Mouse (Mus musculus) c-Kit-positive CD71-negative TER-119-negative erythroid progenitor cells, embryonic 14.5 days (primary cell): ENCODE data around the gene Nbeal1.
A peak's percentile ranks its signal among the peaks of the same experiment; 100 is the strongest.
"Not testable (repeated sequence)": the region's sequence is repeated elsewhere in the genome, so short reads cannot be mapped to it uniquely, and the experiment has no call there.

Experiments
- DNase-seq: peaks from one replicate; pipeline ENCODE4 v3.0.0-alpha.2; 2013; ENCODE audit warnings: low read depth

Gene Nbeal1

DNA sequence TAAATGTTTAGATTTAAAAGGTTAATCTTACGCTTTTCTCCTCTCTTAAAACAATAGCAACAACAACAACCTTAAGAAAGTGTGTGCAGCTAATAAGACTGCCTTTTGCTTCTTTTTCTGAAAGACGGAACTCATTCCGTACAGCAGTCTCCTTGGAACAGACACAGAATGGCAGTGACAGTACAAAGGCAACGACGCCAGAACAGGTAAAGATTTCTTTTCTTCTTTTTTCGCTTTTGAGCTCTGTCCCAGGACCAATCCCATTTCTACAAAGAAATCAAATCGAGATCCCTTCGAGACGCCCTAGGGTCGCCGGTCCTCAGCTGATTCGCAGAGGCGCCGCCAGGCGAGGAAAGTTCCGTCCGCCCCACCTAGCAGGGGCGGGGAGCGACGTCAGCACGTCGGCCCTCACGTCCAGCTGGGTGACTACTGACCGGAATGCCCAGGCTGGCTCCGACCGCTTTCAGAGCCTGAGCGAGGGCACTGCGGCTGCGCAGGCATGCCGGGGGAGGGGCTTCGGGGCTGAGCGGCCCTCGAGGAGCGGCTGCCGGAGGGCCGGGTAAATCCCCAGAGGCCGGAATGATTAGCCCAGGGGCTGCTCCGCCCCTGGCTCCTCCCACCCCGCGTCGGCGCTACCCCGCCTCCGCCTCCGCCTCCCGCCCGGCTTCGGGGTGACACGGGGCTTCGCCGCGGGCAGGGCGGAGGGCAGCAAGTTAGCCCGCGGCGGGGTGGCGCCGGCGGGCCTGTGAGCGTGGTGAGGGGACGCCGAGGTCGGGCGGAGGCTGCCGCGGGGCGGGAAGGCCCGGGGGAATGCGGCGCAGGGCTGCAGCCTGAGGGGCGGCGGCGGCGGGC, at the start of gene Nbeal1:
TSS of gene Nbeal1 (plus strand) at position 668 of the 852 bp plus-strand sequence.
- DNase-seq = peak; percentile 94

DNA sequence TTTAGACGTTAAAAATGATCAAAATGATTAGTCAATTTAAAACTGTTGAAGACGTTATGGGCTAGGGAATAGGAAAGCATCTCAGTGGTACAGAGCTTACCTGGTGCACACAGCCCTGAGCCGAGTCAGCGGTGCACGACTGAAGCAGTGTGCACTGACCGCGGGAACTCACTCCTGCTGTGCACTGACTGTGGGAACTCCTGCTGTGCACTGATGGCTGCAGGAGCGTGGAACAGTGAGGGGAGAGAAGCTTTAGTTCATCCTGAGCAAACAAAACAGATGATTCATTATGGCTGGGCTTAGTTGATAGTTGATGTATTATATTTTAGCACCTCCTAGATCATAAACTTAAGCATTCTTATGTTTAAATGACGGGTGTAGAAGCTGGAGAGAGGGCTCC, 43.1 kb upstream of the Nbeal1 start:
- no peak for DNase-seq

DNA sequence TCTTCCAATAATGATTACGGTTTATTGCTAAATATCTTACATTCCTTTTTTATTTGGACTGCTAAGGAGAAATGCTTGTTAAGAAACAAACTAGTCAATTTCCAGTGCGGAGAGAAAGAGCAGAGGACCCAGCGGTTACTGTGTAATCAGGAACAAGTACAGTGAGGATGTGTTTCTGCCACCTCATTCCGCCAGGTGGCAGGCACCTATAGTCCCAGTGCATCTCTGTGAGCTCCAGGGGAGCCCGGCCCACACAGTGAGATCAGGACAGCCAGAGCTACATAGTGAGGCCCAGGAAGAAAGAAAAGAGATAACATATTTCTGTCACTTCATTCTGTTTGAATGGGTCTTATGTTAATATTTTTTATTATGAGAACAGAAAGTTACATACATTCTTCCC, 27.7 kb upstream of the Nbeal1 start:
- DNase-seq = no peak

DNA sequence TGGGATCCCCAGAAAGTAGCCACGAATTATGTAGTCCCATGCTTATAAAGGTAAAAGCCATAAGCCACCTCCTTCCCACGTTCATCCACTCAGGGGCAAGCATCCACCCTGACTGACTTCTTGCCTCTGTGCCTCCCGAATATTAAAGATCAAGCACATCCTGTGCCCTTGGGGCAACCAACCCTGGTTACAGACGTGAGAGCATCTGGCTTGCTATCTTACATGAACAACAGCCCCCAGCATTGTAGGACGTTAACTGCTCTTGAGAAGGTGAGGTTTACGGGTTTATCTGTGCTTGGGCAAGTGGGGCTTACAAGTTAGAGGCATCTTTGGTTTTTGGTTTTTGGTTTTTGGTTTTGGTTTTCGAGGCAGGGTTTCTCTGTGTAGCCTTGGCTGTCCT, 23.7 kb upstream of the Nbeal1 start:
- DNase-seq = no peak

DNA sequence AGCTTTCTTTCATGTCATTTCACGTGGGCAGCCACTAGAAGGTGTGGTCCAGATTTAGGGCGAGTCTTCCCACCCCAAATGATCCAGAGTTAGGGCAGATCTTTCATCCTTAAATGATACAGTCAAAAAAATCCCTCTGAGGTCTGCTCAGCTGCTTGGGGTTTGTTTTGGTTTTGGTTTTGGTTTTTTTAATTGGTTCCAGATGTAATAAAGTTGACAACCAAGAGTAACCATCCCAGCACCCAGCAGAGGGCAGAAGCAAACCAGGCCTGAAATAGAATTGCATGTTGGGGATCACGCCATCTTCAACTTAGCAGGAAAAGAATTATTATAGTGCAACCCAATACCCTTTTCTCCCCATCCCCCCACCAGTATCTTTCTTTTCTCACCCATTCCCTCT, 22.0 kb upstream of the Nbeal1 start:
- DNase-seq = no peak

DNA sequence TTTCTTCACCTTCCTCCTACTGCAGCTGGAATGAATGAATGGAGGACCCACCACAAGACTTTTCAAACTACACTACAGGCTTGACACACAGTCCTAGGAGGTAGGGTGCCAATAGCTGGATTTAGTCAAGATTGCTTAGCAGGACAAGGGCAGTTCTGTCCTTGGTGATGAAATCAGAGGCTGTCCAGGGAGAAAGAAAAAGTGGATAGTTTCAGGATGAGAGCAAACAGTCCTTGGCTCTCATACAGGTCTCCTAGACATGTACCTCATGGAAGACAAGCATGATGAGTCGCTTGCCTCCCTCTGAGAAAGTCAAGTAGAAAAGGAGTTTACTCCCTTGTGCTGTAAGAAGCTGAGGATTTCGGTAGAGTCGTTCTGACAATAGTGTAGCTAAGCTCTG, 16.7 kb upstream of the Nbeal1 start:
- no peak for DNase-seq

DNA sequence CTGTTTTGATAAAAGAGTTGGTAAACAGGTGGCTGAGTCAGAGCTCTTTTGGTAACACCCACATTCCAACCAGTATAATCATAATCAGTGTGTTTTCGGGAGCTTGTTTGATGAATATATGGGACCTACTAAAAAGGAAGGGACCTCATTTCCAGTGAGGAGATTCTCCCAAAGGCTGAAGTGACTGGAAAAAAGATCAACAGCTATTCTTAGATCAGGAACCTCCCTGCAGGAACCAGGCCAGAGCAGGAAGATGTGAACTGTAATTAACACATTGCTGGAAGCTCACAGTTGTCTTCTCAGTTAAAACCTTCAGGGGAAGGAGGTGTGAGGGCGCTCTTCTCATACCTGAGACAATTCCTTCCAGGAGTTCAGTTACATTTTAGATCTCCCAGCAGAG, 10.8 kb upstream of the Nbeal1 start:
- no peak for DNase-seq

DNA sequence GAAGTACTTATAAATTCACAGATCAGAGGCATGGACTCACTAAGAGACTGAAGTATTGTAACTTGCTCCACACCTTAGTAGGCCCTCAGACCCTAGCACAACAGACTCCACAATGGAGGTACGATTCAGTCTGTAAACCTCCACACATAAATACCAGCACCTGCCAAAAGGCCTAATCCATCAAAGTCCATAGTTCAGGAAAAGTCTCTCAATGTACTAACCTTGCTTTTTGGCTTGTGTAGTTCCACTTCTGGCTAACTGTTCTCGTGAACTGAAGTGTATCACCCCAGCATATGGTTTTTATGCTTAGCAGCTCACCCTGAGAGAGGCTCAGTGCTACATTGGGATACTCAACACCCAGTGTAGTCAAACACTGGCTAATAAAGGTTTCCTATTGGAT, 10.1 kb upstream of the Nbeal1 start:
- DNase-seq = no peak

DNA sequence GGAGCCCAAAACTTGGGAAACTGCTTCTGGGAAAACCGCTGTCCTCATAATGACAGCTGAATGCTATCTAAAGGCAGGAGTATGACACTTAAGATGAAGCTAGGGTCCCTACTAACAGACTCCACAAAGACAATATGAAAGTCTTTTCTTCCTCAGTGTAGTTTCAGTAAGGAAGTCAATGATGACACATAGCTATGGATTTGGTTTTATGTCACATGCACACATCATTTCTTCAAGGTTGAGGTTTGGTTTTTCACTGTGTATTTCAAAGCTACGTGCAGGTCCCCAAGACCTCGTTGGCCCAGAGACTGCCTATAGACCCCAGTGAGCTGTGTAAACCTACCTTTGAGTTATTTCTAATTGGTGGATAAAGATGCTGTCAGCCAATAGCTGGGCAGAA, 7.3 kb upstream of the Nbeal1 start:
- no peak for DNase-seq

DNA sequence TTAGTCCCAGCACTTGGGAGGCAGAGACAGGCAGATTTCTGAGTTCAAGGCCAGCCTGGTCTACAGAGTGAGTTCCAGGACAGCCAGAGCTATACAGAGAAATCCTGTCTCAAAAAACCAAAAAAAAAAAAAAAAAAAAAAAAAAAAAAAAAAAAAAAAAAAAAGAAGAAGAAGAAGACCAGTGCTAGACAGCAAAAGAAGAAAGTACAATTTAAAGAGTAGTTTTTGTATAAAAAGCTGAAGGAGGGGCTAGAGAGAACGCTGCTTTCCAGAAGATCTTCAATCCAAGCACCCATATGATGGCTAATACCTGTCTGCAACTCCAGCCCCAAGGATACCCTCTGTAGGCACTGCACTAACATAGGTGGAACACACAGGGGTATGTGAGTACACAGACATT, 2.6 kb upstream of the Nbeal1 start:
- DNase-seq = not testable (repeated sequence)

DNA sequence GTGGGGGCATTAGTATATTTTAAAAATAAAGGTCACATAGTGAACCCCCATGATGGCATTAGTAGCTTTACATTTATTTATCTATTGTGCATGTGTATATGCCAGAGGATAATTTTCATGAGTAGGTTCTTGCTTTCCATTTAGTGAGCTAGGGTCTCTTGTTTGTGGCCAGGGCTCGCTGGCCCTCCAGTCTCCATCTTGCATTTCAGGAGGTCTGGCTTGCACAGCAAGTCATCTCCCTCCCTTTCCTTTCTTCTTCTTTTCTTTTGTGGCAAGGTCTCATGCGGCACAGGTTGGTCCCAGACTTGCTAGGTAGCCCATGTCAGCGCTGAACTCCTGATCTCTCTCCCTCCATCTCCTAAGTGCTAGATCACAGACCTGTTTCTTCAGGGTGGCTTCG, 1.0 kb upstream of the Nbeal1 start:
- DNase-seq = no peak

DNA sequence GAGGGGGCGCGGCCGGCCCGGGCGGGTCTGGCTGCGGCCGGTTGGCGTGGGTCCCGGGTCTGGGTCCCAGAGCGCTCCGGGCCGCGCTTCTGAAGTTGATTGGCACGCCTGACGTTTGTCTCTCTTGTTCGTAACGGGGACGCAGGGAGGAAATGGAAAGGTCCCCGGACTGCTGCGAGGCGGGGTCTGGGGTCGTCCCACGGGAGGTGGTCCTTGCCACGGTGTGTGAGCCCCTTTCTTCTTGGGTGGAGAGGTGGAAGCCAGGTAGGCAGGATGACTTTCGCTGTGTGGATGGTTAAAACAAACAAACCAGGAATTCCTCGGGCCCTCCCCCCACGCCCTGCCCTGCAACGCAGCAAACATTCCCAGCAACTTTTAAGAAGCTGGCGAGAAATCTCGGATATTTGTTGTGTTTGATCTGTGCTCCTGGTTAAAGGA, 404 bp downstream of the Nbeal1 start:
- peak; percentile 23 for DNase-seq

DNA sequence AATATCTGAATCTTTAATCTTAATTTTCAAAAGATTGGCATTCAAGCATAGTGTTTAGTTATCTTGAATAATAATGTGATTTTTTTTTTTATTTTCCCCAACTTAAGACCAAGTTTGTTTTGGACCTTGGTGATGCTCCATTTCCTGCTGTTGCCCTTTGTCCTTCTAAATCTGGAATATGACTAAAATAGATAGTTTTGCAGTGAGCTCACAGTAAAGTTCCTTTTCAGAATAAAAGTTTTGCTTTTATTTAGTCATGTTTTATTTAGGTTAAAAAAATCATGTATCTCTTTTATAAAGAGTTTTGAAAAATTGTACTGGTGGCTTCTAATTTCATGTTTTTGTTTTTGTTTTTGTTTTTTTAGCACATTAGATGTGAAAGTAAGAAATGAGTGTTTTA, 8.1 kb downstream of the Nbeal1 start:
- DNase-seq = no peak

DNA sequence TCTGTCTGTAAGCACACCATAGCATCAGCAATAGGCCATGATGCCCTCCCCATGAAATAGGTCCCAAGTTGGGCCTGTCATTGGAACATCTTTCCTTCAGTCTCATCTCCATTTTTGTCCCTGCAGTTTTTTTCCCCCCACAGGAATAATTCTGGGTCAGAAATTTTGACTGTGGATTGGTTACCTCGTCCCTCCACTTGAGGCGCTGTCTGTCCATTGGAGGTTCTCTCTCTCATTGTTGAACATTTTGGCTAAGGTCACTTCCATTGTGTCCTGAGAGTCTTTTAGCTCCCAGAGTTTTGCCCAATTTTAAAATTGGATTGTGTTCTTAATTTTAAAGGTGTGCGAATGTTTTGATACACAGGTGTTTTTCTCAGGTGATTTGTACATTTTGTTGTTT, 16.4 kb downstream of the Nbeal1 start:
- DNase-seq = no peak

DNA sequence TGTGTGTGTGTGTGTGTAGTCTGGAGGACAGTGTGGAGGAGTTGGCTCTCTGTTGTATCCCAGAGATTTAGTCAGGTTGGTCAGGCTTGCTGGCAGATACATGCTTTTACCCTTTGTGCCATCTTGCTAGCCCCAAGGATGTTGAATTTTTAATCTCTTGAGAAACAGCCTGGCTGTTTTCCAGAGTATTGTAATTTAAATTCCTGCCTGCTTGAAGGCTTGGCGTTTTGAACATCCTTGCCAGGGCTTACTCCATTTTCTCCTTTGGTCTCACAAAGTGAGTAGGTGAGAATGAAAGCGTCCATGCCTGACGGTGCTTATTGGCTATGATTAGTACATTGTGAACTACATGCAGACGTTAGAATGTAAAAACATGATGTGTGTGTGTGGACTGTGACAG, 18.6 kb downstream of the Nbeal1 start:
- DNase-seq = no peak

DNA sequence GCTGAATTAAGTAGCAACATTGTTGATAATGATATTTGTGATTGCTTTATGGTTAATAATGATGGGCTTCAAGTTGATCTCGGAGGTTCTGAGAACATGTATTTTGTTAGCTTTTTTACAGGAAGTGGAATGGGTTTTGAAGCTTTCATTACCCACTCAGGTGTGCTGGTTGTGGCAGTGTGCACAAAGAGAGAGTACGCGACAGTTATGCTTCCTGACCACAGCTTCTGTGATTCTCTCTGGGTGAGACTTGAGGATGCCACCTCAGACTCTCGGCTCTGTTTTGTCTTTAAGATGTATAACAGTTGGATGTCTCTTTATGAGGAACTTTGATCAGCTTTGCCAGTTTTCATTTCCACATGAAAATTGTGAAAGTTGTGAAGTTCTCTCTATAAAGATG, 55.9 kb downstream of the Nbeal1 start:
- no peak for DNase-seq

DNA sequence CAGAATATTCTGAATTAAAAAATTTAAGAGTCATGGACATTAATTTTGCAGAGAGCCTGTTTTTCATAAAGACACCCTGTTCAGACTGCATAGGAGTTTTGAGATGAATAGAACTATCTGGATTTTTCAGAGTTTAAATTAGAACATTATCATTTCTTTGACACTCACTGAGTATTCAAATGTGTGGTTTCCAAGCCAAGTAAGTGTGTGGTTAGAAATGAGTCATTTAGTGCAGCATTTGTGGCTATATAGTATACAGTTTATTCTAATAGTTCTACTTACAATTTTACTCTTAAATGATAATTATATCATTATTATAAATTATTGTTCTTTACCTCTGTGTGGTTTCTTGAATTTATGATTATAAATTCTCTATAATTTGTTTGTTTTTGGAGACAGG, 60.0 kb downstream of the Nbeal1 start:
- DNase-seq = no peak

DNA sequence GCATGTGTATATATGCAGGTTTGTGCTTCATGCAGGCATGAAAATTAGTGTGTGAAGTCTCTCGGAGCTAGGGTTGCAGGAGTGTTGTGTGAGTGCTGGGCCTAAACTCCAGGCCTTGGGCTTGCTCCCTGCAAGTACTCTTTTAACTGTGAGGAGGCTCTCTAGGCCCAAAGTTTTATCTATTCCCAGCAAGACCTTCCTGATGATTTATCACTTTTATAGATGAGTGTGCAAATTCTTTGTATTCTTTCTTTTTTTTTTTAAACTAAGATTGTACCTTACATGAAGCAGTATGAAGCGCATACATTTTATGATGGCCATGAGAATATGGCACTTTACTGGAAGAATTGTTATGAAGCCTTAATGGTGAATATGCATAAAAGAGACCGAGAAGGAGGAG, 87.7 kb downstream of the Nbeal1 start:
- no peak for DNase-seq

DNA sequence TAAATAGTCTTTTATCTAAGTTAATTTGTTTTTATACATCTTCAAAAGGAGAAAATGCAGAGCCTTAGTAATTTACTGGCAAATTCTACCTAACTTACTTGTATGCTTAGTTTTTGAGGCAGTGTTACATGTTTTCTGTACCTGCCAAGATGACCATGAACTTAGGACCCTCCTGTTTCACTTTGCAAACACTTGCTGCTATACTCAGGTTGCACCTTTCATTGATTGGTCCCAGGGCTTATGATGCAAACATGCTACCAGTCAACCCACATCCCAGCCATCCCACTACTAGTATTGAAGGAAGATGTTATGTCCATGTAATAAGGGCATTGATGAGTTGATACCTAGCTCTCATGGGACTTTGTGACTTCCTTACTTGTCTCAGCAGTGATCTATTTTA, 88.9 kb downstream of the Nbeal1 start:
- no peak for DNase-seq

DNA sequence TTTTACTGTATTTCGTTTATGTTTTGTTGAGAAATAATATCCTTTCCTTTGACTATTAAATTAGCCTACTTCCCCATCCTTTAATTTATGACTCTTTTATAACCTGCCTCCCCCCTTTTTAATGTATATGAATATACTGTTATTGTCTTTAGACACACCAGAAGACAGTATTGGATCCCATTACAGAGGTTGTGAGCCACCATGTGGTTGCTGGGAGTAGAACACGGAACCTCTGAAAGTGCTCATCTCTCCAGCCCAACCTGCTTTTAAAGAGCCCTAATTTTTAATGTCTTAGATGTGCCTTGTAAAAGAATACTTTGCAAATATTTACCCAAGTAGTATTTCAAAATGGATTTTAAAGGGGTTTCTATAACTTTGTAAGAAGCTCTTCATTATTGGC, 92.1 kb downstream of the Nbeal1 start:
- DNase-seq = peak; percentile 6

DNA sequence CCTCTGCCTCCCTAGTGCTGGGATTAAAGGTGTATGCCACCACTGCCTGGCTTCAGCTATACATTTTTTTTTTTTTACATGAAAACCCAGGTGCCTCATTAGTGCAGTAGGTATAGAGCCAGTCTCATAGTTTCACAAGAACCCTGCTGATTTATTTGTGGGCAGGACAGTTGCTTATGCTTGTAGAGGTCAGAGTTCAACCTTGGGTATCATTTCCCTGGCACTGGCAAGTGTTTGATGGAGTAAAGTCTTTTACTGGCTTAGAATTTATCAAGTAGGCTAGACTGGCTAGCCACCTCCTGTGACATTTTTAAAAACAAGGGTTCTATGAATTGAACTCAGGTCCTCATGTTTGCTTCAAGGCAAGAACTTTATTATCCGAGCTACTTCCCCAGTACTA, 113.5 kb downstream of the Nbeal1 start:
- DNase-seq = no peak

DNA sequence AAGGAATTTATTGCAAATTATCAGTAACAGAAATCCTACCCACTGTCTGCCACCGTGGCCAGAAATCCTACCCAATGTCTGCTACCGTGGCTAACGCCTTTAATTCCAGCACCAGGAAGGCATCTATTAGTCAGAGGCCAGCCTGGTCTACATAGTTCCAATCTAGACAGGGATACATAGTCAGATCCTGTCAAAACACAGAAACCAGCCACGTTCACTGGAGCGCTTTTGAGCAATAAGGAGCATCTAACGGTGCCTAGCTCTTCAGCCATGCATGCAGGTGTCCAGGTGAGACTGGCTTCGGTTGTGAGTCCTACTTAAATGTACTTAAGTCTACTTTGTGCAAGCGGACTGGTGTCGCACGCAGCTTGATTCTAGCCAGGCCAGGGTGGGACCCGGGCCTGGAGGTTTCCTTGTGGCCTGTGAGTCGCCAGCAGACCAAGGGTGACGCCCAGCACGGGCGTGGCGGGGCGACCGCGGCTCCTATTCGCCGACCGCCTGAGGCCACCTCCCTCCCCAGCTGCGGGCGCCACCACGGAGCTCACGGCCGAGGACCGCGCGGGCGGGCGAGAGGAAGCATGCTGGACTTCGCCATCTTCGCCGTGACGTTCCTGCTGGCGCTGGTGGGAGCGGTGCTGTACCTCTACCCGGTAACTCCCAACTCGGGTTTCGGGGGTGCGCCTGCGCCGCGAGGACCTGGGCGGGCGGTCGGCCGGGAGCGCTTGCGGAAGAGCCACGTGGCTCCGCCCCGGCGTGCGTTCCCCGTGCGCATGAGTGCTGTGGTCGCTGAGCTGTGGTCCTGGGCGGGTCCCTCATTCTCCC, 162.6 kb downstream of the Nbeal1 start, which contains the start of gene Cyp20a1:
TSS of gene Cyp20a1 (plus strand) at position 516 of the 822 bp plus-strand sequence.
- peak; percentile 74 for DNase-seq
